8 mouse cellular contexts compared by ENCODE assay signal in genomic region chr1:189007239-189007979, GRCm38 (mm10). TPM values are rescaled to one million over a fixed set of nuclear protein-coding genes. Genes with fewer than 3 reads are reported as not detected.
DNase-seq lines count a peak whose midpoint lies in the region; ATAC-seq and TF ChIP-seq lines count a peak whose summit lies in the region.

TSS of gene Kctd3 (minus strand) at chr1:189007841.

- no peaks in the 10 kb centered on the region for H3K27me3 ChIP-seq in Patski
- H3K27me3 ChIP-seq in hindbrain, embryonic 13.5 days, result 0 out of 2 replicates have a peak, but pooled peaks cover 7% of the 10 kb centered on the region

- H3K27ac ChIP-seq in hindbrain, embryonic 13.5 days, result peak within 1 kb of the TSS; percentile 73

- H3K4me2 ChIP-seq in hindbrain, embryonic 13.5 days, result peak within 1 kb of the TSS; percentile 95

- in situ Hi-C loops in Patski (cut with MboI; ENCODE audit: low pct_unique_long_range_greater_than_20kb), result loop anchor here (25.0 kb wide), 2 partner anchors 930 to 1880 kb away; no protein-coding TSS in a partner anchor

- H3K9me3 ChIP-seq in hindbrain, embryonic 13.5 days, result no peaks in the 10 kb centered on the region

- CTCF ChIA-PET in Patski (lab: Charles Lee), result interaction anchor here (1.8 kb wide), 1 partner anchor 16 kb away, joined by 6 read pairs; no protein-coding TSS in a partner anchor

- no peak for TF ChIP-seq CTCF in Patski (IDR thresholded peaks at IDR 0.05)

- peak within 1 kb of the TSS; percentile 96 for H3K9ac ChIP-seq in hindbrain, embryonic 13.5 days

- peak within 1 kb of the TSS; percentile 93 for H3K4me3 ChIP-seq in hindbrain, embryonic 13.5 days

- H3K36me3 ChIP-seq in hindbrain, embryonic 13.5 days, result no peaks in the 10 kb centered on the region; the same call in 1 of the 2 replicates

- POLR2A ChIA-PET in Patski (lab: Charles Lee), result interaction anchor here (0.9 to 1.1 kb wide), 2 partner anchors 11 to 30 kb away, joined by 4 to 12 read pairs; no protein-coding TSS in a partner anchor

- ATAC-seq in Patski, result peak; percentile 87
- peak; percentile 92 for ATAC-seq in hindbrain, embryonic 13.5 days (ENCODE audit: low FRiP score)

- under 1% methylated on average over 66 of the region's 74 CpGs for WGBS in hindbrain, embryonic 13.5 days

- DNase-seq in Patski (ENCODE audit: low read depth, low spot score), result peak; percentile 55
- peak; percentile 100 for DNase-seq in cerebellum, postnatal 14 days
- DNase-seq in frontal cortex, postnatal 14 days (ENCODE audit: low spot score in 2 of 2), result peak; percentile 90 to 96
- DNase-seq in layer of hippocampus, postnatal 25 days (ENCODE audit: extremely low spot score in 1 of 2, low spot score in 1 of 2), result peak; percentile 99 to 100
- DNase-seq in lung, postnatal 25 days (ENCODE audit: low spot score), result peak; percentile 95
- peak; percentile 97 for DNase-seq in retina, embryonic 14.5 days (ENCODE audit: low spot score)
- peak; percentile 100 for DNase-seq in thymus, postnatal 4 days

- peaks cover 30% of the 10 kb centered on the region for H3K4me1 ChIP-seq in hindbrain, embryonic 13.5 days (replicated peaks)

RNA-seq across cellular contexts. Expression of gene Kctd3, which starts in this region (rescaled TPM):
- 34.8 TPM for polyA plus RNA-seq in Patski (2021)
- 34.4 and 36.2 TPM in 2 replicates for polyA plus RNA-seq in hindbrain, embryonic 13.5 days (2015; fragmentation: Nextera tagmentation; extraction: Ambion mirVana)
- total RNA-seq in layer of hippocampus, postnatal 25 days (2021), result 10 to 100 TPM; 90.2 to 99.9 TPM

Comparison
In these comparisons a context has a peak if more than half of its experiments do, and no peak if none do; other contexts are left out.
1. Peak in every context shown above with its lines: DNase-seq, ATAC-seq, H3K4me3 ChIP-seq and H3K27ac ChIP-seq.